Mouse (Mus musculus) embryo, embryonic 10.5 days (tissue): ENCODE measurements around the gene Ghrl.
A peak's percentile ranks its signal among the peaks of the same experiment; 100 is the strongest.
"Not testable (repeated sequence)": the region's sequence is repeated elsewhere in the genome, so short reads cannot be mapped to it uniquely, and the experiment has no call there.

Experiments used
- DNase-seq: peaks from one replicate; pipeline ENCODE4 v3.0.0-alpha.2; 2015; ENCODE audit warnings: low spot score

Gene Ghrl

DNA sequence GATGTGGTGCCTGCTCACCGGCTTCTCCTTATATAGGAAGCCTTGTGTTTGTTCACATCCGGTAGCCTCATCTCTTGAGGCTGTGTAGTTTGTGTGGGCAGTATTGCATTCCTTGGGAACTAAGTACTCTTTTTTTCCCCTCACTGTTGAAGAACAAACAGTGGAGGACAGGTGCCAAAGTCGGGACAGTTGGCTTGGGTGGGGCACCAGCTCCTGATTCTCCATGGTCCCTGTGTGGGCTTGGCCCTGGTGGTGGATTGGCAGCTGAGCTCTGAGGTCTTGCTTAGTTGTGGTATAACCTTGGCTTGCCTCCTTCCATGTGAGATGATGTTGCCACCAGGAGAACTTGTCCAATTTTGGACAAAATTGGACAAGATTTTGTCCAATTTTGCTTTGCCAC is at the start of gene Ghrl:
Ghrl (minus strand) TSS at position 3 of the 400 bp plus-strand sequence.
- DNase-seq, result no peak

GRCm38 (mm10) chr6:113768804-113769203 is 49.1 kb upstream of the Ghrl start:
- no peak for DNase-seq

DNA sequence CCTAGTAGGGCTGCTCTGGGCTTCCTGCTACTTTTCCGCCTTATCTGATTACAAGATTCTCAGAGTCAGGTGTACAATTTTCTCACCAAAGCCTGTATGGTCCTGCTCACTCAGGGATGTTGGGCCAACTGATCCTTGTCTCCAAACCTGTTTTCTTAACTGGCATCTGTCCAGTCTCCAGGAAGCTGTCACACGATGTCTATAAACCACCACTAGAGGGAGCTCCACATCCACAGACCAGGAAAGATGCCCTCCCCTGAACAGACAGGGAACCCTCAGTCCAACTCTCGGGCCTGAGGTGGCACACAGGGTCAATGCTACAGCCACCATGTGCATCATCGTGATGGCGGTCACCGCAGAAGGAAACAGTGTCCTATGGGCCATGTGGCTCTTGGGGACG is 42.0 kb upstream of the Ghrl start:
- peak; percentile 88 for DNase-seq

- no peak for DNase-seq
Measured at GRCm38 (mm10) chr6:113749119-113749685, 29.5 kb upstream of the Ghrl start.

DNA sequence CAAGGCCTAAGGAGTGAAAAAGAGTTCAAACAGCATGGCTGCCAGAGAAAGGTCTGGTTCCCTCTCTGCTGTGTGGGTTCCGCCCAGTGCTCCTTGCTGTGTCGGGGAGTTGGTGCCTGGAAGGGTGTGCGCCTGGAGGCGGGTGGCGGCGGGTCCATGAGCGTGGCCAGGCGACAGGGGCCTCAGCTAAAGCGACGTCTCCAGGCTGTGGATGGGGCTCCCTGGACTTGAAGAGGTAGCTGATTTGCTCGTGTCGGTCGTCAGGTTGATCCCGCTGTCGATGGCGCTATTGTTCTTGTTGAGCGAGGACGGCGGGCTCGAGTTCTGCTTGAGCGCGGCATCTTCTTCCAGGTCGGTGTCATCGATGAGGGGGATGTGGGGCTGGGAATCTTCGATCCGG is 28.7 kb upstream of the Ghrl start:
- DNase-seq, result peak; percentile 21

DNA sequence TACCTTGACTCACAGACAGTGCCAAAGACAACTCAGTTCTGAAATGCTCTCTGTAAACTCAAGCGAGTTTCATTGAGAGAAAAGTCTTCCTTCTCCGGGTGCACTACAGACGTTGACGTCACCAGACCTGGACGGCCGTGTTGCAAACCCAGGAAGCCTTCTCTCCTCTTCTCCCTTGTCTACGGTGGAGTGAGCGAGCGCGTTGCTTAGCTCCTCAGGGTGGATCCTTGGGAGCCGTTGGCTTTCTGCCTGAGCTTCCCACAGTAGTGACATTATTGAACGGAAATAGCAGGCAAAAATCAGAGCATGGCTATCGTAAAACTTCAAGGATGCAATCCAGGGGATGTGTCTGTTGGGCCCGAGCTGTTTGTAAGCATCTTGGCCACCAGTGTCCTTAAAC is 27.6 kb upstream of the Ghrl start:
- DNase-seq, result no peak

- no peak for DNase-seq
Measured at GRCm38 (mm10) chr6:113745117-113745516, 25.4 kb upstream of the Ghrl start.

DNA sequence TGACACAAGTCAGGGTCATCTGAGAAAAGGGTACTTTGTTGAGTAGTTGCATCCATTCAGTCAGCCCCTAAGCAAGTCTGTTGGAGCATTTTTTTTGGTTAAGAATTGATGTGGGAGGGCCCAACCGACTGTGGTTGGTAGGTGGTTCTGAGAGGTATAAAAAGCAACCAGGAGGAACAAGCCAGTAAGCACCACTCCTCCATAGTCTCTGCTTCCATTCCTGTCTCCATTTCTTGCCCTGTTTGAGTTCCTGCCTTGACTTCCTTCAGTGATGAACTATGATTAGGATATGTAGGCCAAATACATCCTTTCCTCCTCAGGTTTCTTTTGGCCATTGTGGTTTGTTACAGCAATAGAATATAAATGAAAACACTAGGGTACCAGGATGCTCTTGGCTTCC is 23.4 kb upstream of the Ghrl start:
- DNase-seq, result no peak

- no peak for DNase-seq
Measured at GRCm38 (mm10) chr6:113742321-113742720, 22.6 kb upstream of the Ghrl start.

GRCm38 (mm10) chr6:113741425-113741824 is 21.7 kb upstream of the Ghrl start:
- DNase-seq, result no peak

- DNase-seq, result peak; percentile 95
Measured at GRCm38 (mm10) chr6:113740236-113741217, 20.8 kb upstream of the Ghrl start, which contains the start of gene Sec13. Gene Sec13 (minus strand): TSS chr6:113740743.

GRCm38 (mm10) chr6:113737318-113738046 is 17.8 kb upstream of the Ghrl start:
- DNase-seq, result no peak

- no peak for DNase-seq
Measured at GRCm38 (mm10) chr6:113731296-113731695, 11.6 kb upstream of the Ghrl start.

GRCm38 (mm10) chr6:113728181-113728580 is 8.5 kb upstream of the Ghrl start:
- no peak for DNase-seq

GRCm38 (mm10) chr6:113721061-113721460 is 1.4 kb upstream of the Ghrl start:
- DNase-seq, result no peak

DNA sequence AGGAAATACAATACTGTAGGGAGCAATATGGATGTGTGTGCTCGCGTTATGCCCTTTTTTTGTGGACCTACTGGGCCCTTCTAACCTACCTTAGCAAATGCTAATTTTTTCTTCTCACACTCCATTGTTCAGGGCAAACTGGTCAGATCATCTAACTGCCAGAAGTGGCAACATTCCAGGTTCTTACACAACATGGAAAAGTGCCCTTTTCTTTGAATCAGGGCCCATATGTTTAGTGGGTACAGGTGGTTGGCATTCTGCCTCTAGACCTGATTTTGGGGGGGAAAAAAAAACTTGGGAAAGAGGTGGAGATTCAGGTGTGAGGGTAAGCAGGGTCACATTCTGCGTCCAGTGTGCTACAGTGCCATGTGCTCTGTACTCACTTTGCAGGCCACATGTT is 2.1 kb downstream of the Ghrl start:
- no peak for DNase-seq

GRCm38 (mm10) chr6:113714797-113715196 is 4.9 kb downstream of the Ghrl start:
- no peak for DNase-seq

GRCm38 (mm10) chr6:113714276-113714675 is 5.4 kb downstream of the Ghrl start:
- no peak for DNase-seq

DNA sequence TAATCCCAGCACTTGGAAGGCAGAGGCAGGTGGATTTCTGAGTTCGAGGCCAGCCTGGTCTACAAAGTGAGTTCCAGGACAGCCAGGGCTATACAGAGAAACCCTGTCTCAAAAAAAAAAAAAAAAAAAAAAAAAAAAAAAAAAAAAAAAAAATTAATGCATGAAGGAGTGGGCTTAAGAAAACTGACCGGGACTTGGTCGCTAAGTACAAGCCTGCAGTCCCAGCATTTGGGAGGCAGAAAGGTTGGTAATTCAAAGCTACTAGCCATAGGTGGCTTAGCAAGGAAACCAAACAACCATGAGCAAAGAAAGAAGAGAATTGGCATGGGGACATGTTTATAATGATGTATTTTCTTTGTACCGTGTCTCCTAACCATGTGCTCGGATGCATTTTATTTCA is 6.3 kb downstream of the Ghrl start:
- not testable (repeated sequence) for DNase-seq

DNA sequence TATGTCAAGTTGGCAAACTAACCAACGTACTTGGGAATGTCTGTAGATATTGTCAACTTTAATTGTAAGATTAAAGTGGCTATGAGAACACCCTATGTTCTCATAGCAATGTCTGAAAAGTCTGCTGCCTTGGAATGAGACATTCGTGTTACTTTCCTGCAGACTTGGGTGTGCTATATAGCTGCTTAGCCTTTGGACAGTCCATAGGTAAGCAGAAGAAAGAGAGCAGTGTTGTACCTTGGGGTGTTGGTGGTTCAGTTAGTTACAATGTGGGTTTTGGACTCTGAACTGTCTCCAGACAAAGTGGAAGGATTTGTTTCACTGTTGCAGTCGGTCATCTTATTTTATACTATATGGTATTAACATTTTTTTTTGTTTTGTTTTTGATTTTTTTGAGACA is 7.0 kb downstream of the Ghrl start:
- DNase-seq, result no peak

DNA sequence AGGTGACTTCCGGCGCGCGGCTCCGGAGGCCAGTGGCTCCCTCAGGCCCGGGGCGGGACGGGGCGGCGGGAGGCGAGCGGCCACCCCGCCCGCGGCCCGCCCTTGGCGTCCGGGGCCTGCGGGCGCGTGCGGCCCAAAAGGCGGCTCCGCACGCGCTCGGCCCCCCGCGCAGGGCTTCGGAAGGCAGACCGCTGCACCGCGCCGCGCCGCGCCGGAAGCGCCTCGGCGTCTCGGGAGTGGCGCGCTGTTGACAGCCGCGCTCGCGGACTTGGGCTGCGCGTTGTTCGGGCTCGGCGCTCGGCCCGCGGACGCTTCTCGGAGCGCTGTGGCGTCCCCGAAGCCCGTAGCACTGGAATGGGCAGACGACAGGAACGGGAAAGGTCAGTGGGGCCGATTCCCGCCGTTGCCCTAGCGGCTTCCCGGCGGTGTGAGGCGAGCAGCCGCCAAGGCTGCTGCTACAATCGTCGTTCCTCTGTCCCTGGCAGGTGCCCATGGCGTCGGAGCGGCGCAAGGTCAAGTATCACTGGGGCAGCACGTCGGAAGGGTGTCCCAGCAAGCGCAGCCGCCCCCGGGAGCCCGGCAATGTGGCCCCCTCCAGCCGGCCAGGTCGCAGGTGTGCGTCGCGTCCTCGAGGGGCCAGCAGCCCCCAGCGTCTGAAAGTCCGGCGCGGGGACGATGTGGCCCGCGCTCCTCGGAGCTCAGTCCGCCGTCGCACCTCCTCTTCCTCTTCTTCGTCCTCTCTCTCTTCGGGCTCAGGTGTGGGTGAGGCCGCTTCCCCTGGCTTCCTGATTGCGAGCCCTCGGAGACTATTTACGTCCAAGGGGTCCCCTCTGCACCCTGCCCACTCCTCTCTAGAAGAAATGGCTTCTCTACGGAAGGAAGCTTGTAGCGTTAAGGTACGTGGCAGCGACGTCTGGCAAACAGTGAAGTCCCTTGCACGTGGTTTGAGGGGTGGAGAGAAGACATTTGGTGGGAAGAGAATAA is 22.2 kb downstream of the Ghrl start:
- DNase-seq, result peak; percentile 43
